In the genomic region with DNA sequence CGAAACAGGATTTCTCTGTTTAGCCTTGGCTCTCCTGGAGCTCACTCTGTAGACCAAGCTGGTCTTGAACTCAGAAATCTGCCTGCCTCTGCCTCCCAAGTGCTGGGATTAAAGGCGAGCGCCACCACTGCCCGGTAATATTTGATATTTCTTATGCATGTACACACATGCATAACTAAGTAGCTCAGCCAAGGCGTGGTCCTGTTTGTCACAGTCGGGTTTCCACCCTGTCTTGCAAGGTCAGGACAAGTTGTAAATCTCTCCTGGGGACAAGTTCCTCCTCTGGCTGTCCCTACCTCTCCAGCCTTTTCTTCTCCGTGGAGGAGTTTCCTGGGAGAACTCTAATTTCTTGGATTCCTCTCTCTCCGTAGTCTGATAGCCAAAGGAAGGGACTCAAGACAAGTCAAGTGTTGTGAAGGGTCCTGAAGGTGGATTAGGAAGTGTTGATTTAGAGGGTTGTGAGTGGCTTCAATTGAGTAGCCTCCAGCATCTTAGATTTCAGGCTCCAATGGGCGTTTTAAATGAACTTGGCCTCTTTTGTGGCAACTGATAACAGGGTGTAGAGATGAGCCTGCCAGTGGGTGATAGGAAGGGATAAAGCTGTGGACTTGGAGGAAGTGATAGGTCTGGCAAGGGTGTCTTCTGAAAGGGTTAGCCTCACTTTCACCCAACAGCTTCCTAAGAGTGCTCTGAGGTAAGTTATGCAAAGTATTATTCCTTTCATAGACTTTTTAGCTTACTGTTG, we compare ENCODE assay signal across 8 mouse cellular contexts. TPM values are rescaled to one million over a fixed set of nuclear protein-coding genes. Genes with fewer than 3 reads are reported as not detected.
DNase-seq lines count a peak whose midpoint lies in the region; ATAC-seq and TF ChIP-seq lines count a peak whose summit lies in the region.
"Had no signal": no experiment of that assay in that cellular context is flagged by ENCODE, and none has a peak within 500 bp of the region (broad histone marks: within the 10 kb centered on the region; RNA-seq: fewer than 3 reads in every experiment).

TSS of gene Frrs1 (plus strand) at position 524 of the 745 bp plus-strand sequence.

- no peak within 1 kb of the TSS for H3K4me2 ChIP-seq in limb, embryonic 11.5 days (ENCODE audit: low read depth, severe bottlenecking)
- H3K4me2 ChIP-seq in stomach, embryonic 16.5 days (ENCODE audit: low read depth, low read length), result 0 out of 2 replicates have a peak within 1 kb of the TSS, but pooled peaks have one; percentile 2
- H3K4me2 ChIP-seq: lung, embryonic 15.5 days had no signal

- no peaks in the 10 kb centered on the region for H3K27me3 ChIP-seq in spleen, adult 2 months (ENCODE audit: control insufficient read depth, insufficient read depth, low read length)
- H3K27me3 ChIP-seq in limb, embryonic 11.5 days (ENCODE audit: control insufficient read depth, insufficient read depth, low read length), result no peaks in the 10 kb centered on the region
- H3K27me3 ChIP-seq in stomach, embryonic 16.5 days (ENCODE audit: control insufficient read depth, insufficient read depth, low read length), result no peaks in the 10 kb centered on the region
- H3K27me3 ChIP-seq: lung, embryonic 15.5 days had no signal

- no peak within 1 kb of the TSS for H3K4me3 ChIP-seq in spleen, adult 2 months (ENCODE audit: extremely low read depth, insufficient read depth, insufficient read length)
- H3K4me3 ChIP-seq in limb, embryonic 11.5 days (ENCODE audit: low read depth, low read length), result no peak within 1 kb of the TSS
- H3K4me3 ChIP-seq in stomach, embryonic 16.5 days (replicated peaks; ENCODE audit: low read length), result no peak within 1 kb of the TSS
- H3K4me3 ChIP-seq: lung, embryonic 15.5 days had no signal

- H3K27ac ChIP-seq in spleen, adult 2 months (ENCODE audit: insufficient read depth, low read length), result no peak within 1 kb of the TSS
- H3K27ac ChIP-seq in limb, embryonic 11.5 days (replicated peaks; ENCODE audit: low read depth, low read length), result no peak within 1 kb of the TSS
- H3K27ac ChIP-seq in stomach, embryonic 16.5 days (ENCODE audit: low read length), result no peak within 1 kb of the TSS; the same call in 1 of the 2 replicates
- H3K27ac ChIP-seq: lung, embryonic 15.5 days had no signal

- no peak for ATAC-seq in limb, embryonic 11.5 days (ENCODE audit: insufficient number of reproducible peaks, low FRiP score, low TSS enrichment, low read depth)
- no peak for ATAC-seq in stomach, embryonic 16.5 days (ENCODE audit: insufficient read depth, low FRiP score)

- H3K9ac ChIP-seq in limb, embryonic 11.5 days (ENCODE audit: low read length), result no peak within 1 kb of the TSS
- H3K9ac ChIP-seq in stomach, embryonic 16.5 days (ENCODE audit: low read length), result no peak within 1 kb of the TSS
- H3K9ac ChIP-seq: lung, embryonic 15.5 days had no signal

- no peak for DNase-seq in spleen, adult 2 months (ENCODE audit: low read depth in 1 of 2, low spot score in 2 of 2)
- DNase-seq in spleen, adult 18-20 months, result no peak
- peak; percentile 87 for DNase-seq in c-Kit-positive CD71-positive TER-119-positive erythroid progenitor cells, embryonic 14.5 days (ENCODE audit: low spot score)
- no peak for DNase-seq in limb, embryonic 11.5 days (ENCODE audit: low spot score)
- no peak for DNase-seq in right cerebral cortex, adult 2 months (ENCODE audit: low spot score in 2 of 2)
- DNase-seq in gastrocnemius, adult 8-10 months (ENCODE audit: low spot score in 2 of 2), result no peak

- H3K36me3 ChIP-seq in spleen, adult 2 months (ENCODE audit: control insufficient read depth, insufficient read depth, low read length), result no peaks in the 10 kb centered on the region
- no peaks in the 10 kb centered on the region for H3K36me3 ChIP-seq in limb, embryonic 11.5 days (ENCODE audit: control insufficient read depth, insufficient read depth, low read length)
- H3K36me3 ChIP-seq in stomach, embryonic 16.5 days (ENCODE audit: control insufficient read depth, insufficient read depth, low read length), result no peaks in the 10 kb centered on the region
- H3K36me3 ChIP-seq: lung, embryonic 15.5 days had no signal

- no peaks in the 10 kb centered on the region for H3K4me1 ChIP-seq in spleen, adult 2 months (ENCODE audit: control insufficient read depth, insufficient read depth, insufficient read length)
- H3K4me1 ChIP-seq in limb, embryonic 11.5 days (ENCODE audit: control insufficient read depth, insufficient read depth, low read length), result no peaks in the 10 kb centered on the region
- H3K4me1 ChIP-seq in stomach, embryonic 16.5 days (ENCODE audit: control insufficient read depth, insufficient read depth, low read length), result peaks cover 11% of the 10 kb centered on the region; the same call in 1 of the 2 replicates

- no peak for TF ChIP-seq CTCF in spleen, adult 2 months (IDR thresholded peaks at IDR 0.05; ENCODE audit: extremely low read depth, insufficient read depth, insufficient read length, insufficient replicate concordance)

- no peak for TF ChIP-seq POLR2A in spleen, adult 2 months (IDR thresholded peaks at IDR 0.05; ENCODE audit: low read depth, low read length)

- no peaks in the 10 kb centered on the region for H3K9me3 ChIP-seq in limb, embryonic 11.5 days (ENCODE audit: control insufficient read depth, low read length)
- no peaks in the 10 kb centered on the region for H3K9me3 ChIP-seq in stomach, embryonic 16.5 days (replicated peaks; ENCODE audit: control insufficient read depth, low read length)
- H3K9me3 ChIP-seq: lung, embryonic 15.5 days had no signal

- WGBS in spleen, adult 2 months, result 67% methylated on average over 9 of the region's 9 CpGs
- 85% methylated on average over 9 of the region's 9 CpGs for WGBS in limb, embryonic 11.5 days
- 80% methylated on average over 9 of the region's 9 CpGs for WGBS in stomach, embryonic 16.5 days

RNA-seq across cellular contexts. Expression of gene Frrs1, which starts in this region (rescaled TPM):
- polyA plus RNA-seq in spleen, adult 2 months (2012; rRNA removed), result 10.6 and 11.5 TPM in 2 replicates
- 10.7 and 14.5 TPM in 2 replicates for polyA plus RNA-seq in limb, embryonic 11.5 days (2014; fragmentation: Nextera tagmentation; extraction: Ambion mirVana)
- polyA plus RNA-seq in stomach, embryonic 16.5 days (2015; fragmentation: Nextera tagmentation; extraction: Ambion mirVana), result 41.8 and 48.6 TPM in 2 replicates
- 1 to 10 TPM; 1.9 to 4.5 (median 3.0) TPM for total RNA-seq in gastrocnemius, adult 8-10 months (2022)
